Mouse (Mus musculus): Measurements from ENCODE around the gene Map1lc3a.

Map1lc3a gene

GRCm38 (mm10) chr2:155287456-155288250 is 11.6 kb downstream of the Map1lc3a start:
- no peak for DNase-seq

- no peak for DNase-seq
These were observed 14.0 kb downstream of the Map1lc3a start for GRCm38 (mm10) chr2:155290066-155290465.

GRCm38 (mm10) chr2:155293382-155293781 is 17.3 kb downstream of the Map1lc3a start:
- DNase-seq, result no peak

GRCm38 (mm10) chr2:155293946-155294345 is 17.8 kb downstream of the Map1lc3a start:
- no peak for DNase-seq

- DNase-seq, result no peak
These were observed 19.4 kb downstream of the Map1lc3a start for GRCm38 (mm10) chr2:155295453-155295852.

- DNase-seq, result no peak
These were observed 23.5 kb downstream of the Map1lc3a start for GRCm38 (mm10) chr2:155299563-155299962.

- DNase-seq, result no peak
These were observed 33.0 kb downstream of the Map1lc3a start for GRCm38 (mm10) chr2:155308936-155309592.

- DNase-seq, result no peak
These were observed 37.6 kb downstream of the Map1lc3a start for GRCm38 (mm10) chr2:155313671-155314070.

- DNase-seq, result no peak
These were observed 42.5 kb downstream of the Map1lc3a start for GRCm38 (mm10) chr2:155318618-155319017.

- DNase-seq, result no peak
These were observed 44.5 kb downstream of the Map1lc3a start for GRCm38 (mm10) chr2:155320596-155320995.

GRCm38 (mm10) chr2:155326001-155326400 is 49.9 kb downstream of the Map1lc3a start:
- no peak for DNase-seq

Measured in right cerebral cortex, adult 18-20 months (tissue).